Mouse (Mus musculus): ENCODE measurements around the gene Tacr1. TPM values are rescaled to one million over a fixed set of nuclear protein-coding genes. Genes with fewer than 3 reads are reported as not detected.

Gene Tacr1
- polyA plus RNA-seq, 1 experiment: 0.81 TPM

- WGBS: 26% methylated on average over 4 of the region's 4 CpGs
- H3K27me3 ChIP-seq (ENCODE audit: control insufficient read depth, insufficient read depth, low read length): no peaks in the 10 kb centered on the region
Measured at GRCm38 (mm10) chr6:82463171-82463570, 61.0 kb downstream of the Tacr1 start.

GRCm38 (mm10) chr6:82474477-82474876, 72.3 kb downstream of the Tacr1 start:
- no peak overlapping the region for H3K4me3 ChIP-seq (ENCODE audit: low read depth, low read length)
- whole genome bisulfite sequencing: 53% methylated on average over 6 of the region's 6 CpGs
- H3K27me3 ChIP-seq (ENCODE audit: control insufficient read depth, insufficient read depth, low read length): no peaks in the 10 kb centered on the region
- no peaks in the 10 kb centered on the region for H3K4me1 ChIP-seq (ENCODE audit: control insufficient read depth, insufficient read depth, insufficient read length, low read length)
- H3K36me3 ChIP-seq (ENCODE audit: control insufficient read depth, insufficient read depth, low read length): no peaks in the 10 kb centered on the region
- TF ChIP-seq POLR2A (IDR thresholded peaks at IDR 0.05; ENCODE audit: low read depth, low read length) (no peak), CTCF (IDR thresholded peaks at IDR 0.05; ENCODE audit: extremely low read depth, insufficient read length, insufficient replicate concordance, low read depth, low read length) (no peak)
- H3K27ac ChIP-seq (ENCODE audit: insufficient read depth, low read depth, low read length): no peak overlapping the region

More at GRCm38 (mm10) chr6:82463171-82463570, 61.0 kb downstream of the Tacr1 start:
- TF ChIP-seq CTCF (IDR thresholded peaks at IDR 0.05; ENCODE audit: extremely low read depth, insufficient read length, insufficient replicate concordance, low read depth, low read length) (no peak), POLR2A (IDR thresholded peaks at IDR 0.05; ENCODE audit: low read depth, low read length) (no peak)
- no peak overlapping the region for H3K27ac ChIP-seq (ENCODE audit: insufficient read depth, low read depth, low read length)
- H3K36me3 ChIP-seq (ENCODE audit: control insufficient read depth, insufficient read depth, low read length): no peaks in the 10 kb centered on the region
- no peak overlapping the region for H3K4me3 ChIP-seq (ENCODE audit: low read depth, low read length)
- H3K4me1 ChIP-seq (ENCODE audit: control insufficient read depth, insufficient read depth, insufficient read length, low read length): no peaks in the 10 kb centered on the region

GRCm38 (mm10) chr6:82483842-82484241, 81.7 kb downstream of the Tacr1 start:
- Histone ChIP-seq H3K27ac (ENCODE audit: insufficient read depth, low read depth, low read length) (no peak overlapping the region), H3K4me1 (ENCODE audit: control insufficient read depth, insufficient read depth, insufficient read length, low read length) (no peaks in the 10 kb centered on the region), H3K36me3 (ENCODE audit: control insufficient read depth, insufficient read depth, low read length) (no peaks in the 10 kb centered on the region), H3K4me3 (ENCODE audit: low read depth, low read length) (no peak overlapping the region), H3K27me3 (ENCODE audit: control insufficient read depth, insufficient read depth, low read length) (no peaks in the 10 kb centered on the region)
- WGBS: 100% methylated on average over 1 of the region's 1 CpGs
- TF ChIP-seq CTCF (IDR thresholded peaks at IDR 0.05; ENCODE audit: extremely low read depth, insufficient read length, insufficient replicate concordance, low read depth, low read length) (no peak), POLR2A (IDR thresholded peaks at IDR 0.05; ENCODE audit: low read depth, low read length) (no peak)

- Histone ChIP-seq H3K4me3 (ENCODE audit: low read depth, low read length) (no peak overlapping the region), H3K4me1 (ENCODE audit: control insufficient read depth, insufficient read depth, insufficient read length, low read length) (no peaks in the 10 kb centered on the region), H3K27me3 (ENCODE audit: control insufficient read depth, insufficient read depth, low read length) (no peaks in the 10 kb centered on the region), H3K27ac (ENCODE audit: insufficient read depth, low read depth, low read length) (no peak overlapping the region), H3K36me3 (ENCODE audit: control insufficient read depth, insufficient read depth, low read length) (no peaks in the 10 kb centered on the region)
- TF ChIP-seq CTCF (IDR thresholded peaks at IDR 0.05; ENCODE audit: extremely low read depth, insufficient read length, insufficient replicate concordance, low read depth, low read length) (no peak), POLR2A (IDR thresholded peaks at IDR 0.05; ENCODE audit: low read depth, low read length) (no peak)
- WGBS: 65% methylated on average over 6 of the region's 6 CpGs
Measured at GRCm38 (mm10) chr6:82494481-82494880, 92.3 kb downstream of the Tacr1 start.

- TF ChIP-seq POLR2A (IDR thresholded peaks at IDR 0.05; ENCODE audit: low read depth, low read length) (no peak), CTCF (IDR thresholded peaks at IDR 0.05; ENCODE audit: extremely low read depth, insufficient read length, insufficient replicate concordance, low read depth, low read length) (no peak)
- Histone ChIP-seq H3K27me3 (ENCODE audit: control insufficient read depth, insufficient read depth, low read length) (no peaks in the 10 kb centered on the region), H3K36me3 (ENCODE audit: control insufficient read depth, insufficient read depth, low read length) (no peaks in the 10 kb centered on the region), H3K4me1 (ENCODE audit: control insufficient read depth, insufficient read depth, insufficient read length, low read length) (no peaks in the 10 kb centered on the region), H3K27ac (ENCODE audit: insufficient read depth, low read depth, low read length) (no peak overlapping the region), H3K4me3 (ENCODE audit: low read depth, low read length) (no peak overlapping the region)
- WGBS: 56% methylated on average over 7 of the region's 7 CpGs
Measured at GRCm38 (mm10) chr6:82510843-82511416, 108.8 kb downstream of the Tacr1 start.

GRCm38 (mm10) chr6:82519626-82520025, 117.5 kb downstream of the Tacr1 start:
- Histone ChIP-seq H3K4me3 (ENCODE audit: low read depth, low read length) (no peak overlapping the region), H3K27ac (ENCODE audit: insufficient read depth, low read depth, low read length) (no peak overlapping the region), H3K36me3 (ENCODE audit: control insufficient read depth, insufficient read depth, low read length) (no peaks in the 10 kb centered on the region), H3K4me1 (ENCODE audit: control insufficient read depth, insufficient read depth, insufficient read length, low read length) (no peaks in the 10 kb centered on the region), H3K27me3 (ENCODE audit: control insufficient read depth, insufficient read depth, low read length) (no peaks in the 10 kb centered on the region)
- TF ChIP-seq CTCF (IDR thresholded peaks at IDR 0.05; ENCODE audit: extremely low read depth, insufficient read length, insufficient replicate concordance, low read depth, low read length) (no peak), POLR2A (IDR thresholded peaks at IDR 0.05; ENCODE audit: low read depth, low read length) (no peak)
- 72% methylated on average over 3 of the region's 3 CpGs for WGBS

- TF ChIP-seq CTCF (IDR thresholded peaks at IDR 0.05; ENCODE audit: extremely low read depth, insufficient read length, insufficient replicate concordance, low read depth, low read length): no peak
- TF ChIP-seq POLR2A (IDR thresholded peaks at IDR 0.05; ENCODE audit: low read depth, low read length): no peak
- Histone ChIP-seq H3K27ac (ENCODE audit: insufficient read depth, low read depth, low read length) (no peak overlapping the region), H3K4me3 (ENCODE audit: low read depth, low read length) (no peak overlapping the region), H3K4me1 (ENCODE audit: control insufficient read depth, insufficient read depth, insufficient read length, low read length) (no peaks in the 10 kb centered on the region), H3K27me3 (ENCODE audit: control insufficient read depth, insufficient read depth, low read length) (no peaks in the 10 kb centered on the region), H3K36me3 (ENCODE audit: control insufficient read depth, insufficient read depth, low read length) (no peaks in the 10 kb centered on the region)
- 82% methylated on average over 5 of the region's 5 CpGs for whole genome bisulfite sequencing
Measured at GRCm38 (mm10) chr6:82522567-82522966, 120.4 kb downstream of the Tacr1 start.
